Comparison of ENCODE assay signal across 10 mouse cellular contexts in genomic region chr4:12506851-12507551, GRCm38 (mm10).
DNase-seq lines count a peak whose midpoint lies in the region; ATAC-seq and TF ChIP-seq lines count a peak whose summit lies in the region.
"Had no signal": no experiment of that assay in that cellular context is flagged by ENCODE, and none has a peak within 500 bp of the region (broad histone marks: within the 10 kb centered on the region; RNA-seq: fewer than 3 reads in every experiment).

No protein-coding gene starts in this region.

- intact Hi-C loops in left cerebral cortex, adult 2 months (cut with DNase I): loop anchor here (10.0 kb wide), 1 partner anchor 262 kb away; no protein-coding TSS in a partner anchor
- intact Hi-C loops in gastrocnemius, postnatal 14 days (cut with DNase I; ENCODE audit: low total_unique reads): no loop called here

- ATAC-seq in midbrain, embryonic 15.5 days (replicated peaks): peak; percentile 92

- H3K4me3 ChIP-seq in left cerebral cortex, adult 2 months: no peak overlapping the region
- no peak overlapping the region for H3K4me3 ChIP-seq in midbrain, embryonic 15.5 days

- H3K4me2 ChIP-seq in midbrain, embryonic 15.5 days: peak overlapping the region; percentile 18; the same call in 1 of the 2 replicates

- H3K27ac ChIP-seq in left cerebral cortex, adult 2 months: no peak overlapping the region; the same call in 1 of the 2 replicates
- H3K27ac ChIP-seq in midbrain, embryonic 15.5 days: peak overlapping the region; percentile 64

- 14% methylated on average over 8 of the region's 8 CpGs for WGBS in midbrain, embryonic 15.5 days

- no peaks in the 10 kb centered on the region for H3K9me3 ChIP-seq in midbrain, embryonic 15.5 days

- H3K9ac ChIP-seq in midbrain, embryonic 15.5 days: no peak overlapping the region

- peaks cover 17% of the 10 kb centered on the region for H3K4me1 ChIP-seq in midbrain, embryonic 15.5 days

- TF ChIP-seq CTCF in left cerebral cortex, adult 2 months (IDR thresholded peaks at IDR 0.05): peak; percentile 5; the same call in 1 of the 2 replicates

- no peaks in the 10 kb centered on the region for H3K36me3 ChIP-seq in midbrain, embryonic 15.5 days (replicated peaks)

- DNase-seq in cerebellum, postnatal 14 days: peak; percentile 29 to 49
- no peak for DNase-seq in cerebellum, adult 11 months
- DNase-seq in left cerebral cortex, adult 2 months (ENCODE audit: extremely low spot score in 1 of 2, low spot score in 2 of 2): no peak
- DNase-seq in left cerebral cortex, adult 8-10 months (ENCODE audit: low spot score in 2 of 2): no peak
- DNase-seq in frontal cortex, postnatal 10 days (ENCODE audit: low spot score in 2 of 2): peak; percentile 31 to 32
- no peak for DNase-seq in urinary bladder, postnatal 14 days (ENCODE audit: low spot score)
- DNase-seq in gastrocnemius, postnatal 14 days: no peak
- DNase-seq: cerebellum, adult 18-20 months; kidney, postnatal 4 days had no signal

- H3K27me3 ChIP-seq in midbrain, embryonic 15.5 days (replicated peaks): no peaks in the 10 kb centered on the region

Comparison
In these comparisons a context has a peak if more than half of its experiments do, and no peak if none do; other contexts are left out.
1. DNase-seq: peak in cerebellum, postnatal 14 days (2 of 2) and frontal cortex, postnatal 10 days (2 of 2); none in cerebellum, adult 11 months (single experiment), left cerebral cortex, adult 2 months (0 of 2), left cerebral cortex, adult 8-10 months (0 of 2), urinary bladder, postnatal 14 days (single experiment) and gastrocnemius, postnatal 14 days (single experiment).